Mouse (Mus musculus) c-Kit-positive CD71-positive TER-119-positive erythroid progenitor cells, embryonic 14.5 days (primary cell): Measurements from ENCODE around the gene Tspan1.

Experiments used
- DNase-seq: peaks from one replicate; pipeline ENCODE4 v3.0.0-alpha.2; 2013; ENCODE audit warnings: low spot score

The Tspan1 gene

GRCm38 (mm10) chr4:116167404-116167803, at the start of gene Tspan1:
Gene Tspan1 (minus strand): TSS chr4:116167601.
- DNase-seq: no peak

- no peak for DNase-seq
Measured at GRCm38 (mm10) chr4:116217046-116217445, 49.6 kb upstream of the Tspan1 start.

GRCm38 (mm10) chr4:116215895-116216605, 48.6 kb upstream of the Tspan1 start:
- no peak for DNase-seq

GRCm38 (mm10) chr4:116208891-116209290, 41.5 kb upstream of the Tspan1 start:
- no peak for DNase-seq

GRCm38 (mm10) chr4:116206531-116206930, 39.1 kb upstream of the Tspan1 start:
- DNase-seq: no peak

GRCm38 (mm10) chr4:116204422-116204821, 37.0 kb upstream of the Tspan1 start:
- DNase-seq: no peak

- no peak for DNase-seq
Measured at GRCm38 (mm10) chr4:116198422-116198821, 31.0 kb upstream of the Tspan1 start.

GRCm38 (mm10) chr4:116193583-116194383, 26.4 kb upstream of the Tspan1 start:
- peak; percentile 68 for DNase-seq

GRCm38 (mm10) chr4:116192286-116192835, 25.0 kb upstream of the Tspan1 start:
- DNase-seq: no peak

GRCm38 (mm10) chr4:116185083-116185482, 17.7 kb upstream of the Tspan1 start:
- no peak for DNase-seq

GRCm38 (mm10) chr4:116182745-116183144, 15.3 kb upstream of the Tspan1 start:
- no peak for DNase-seq

- no peak for DNase-seq
Measured at GRCm38 (mm10) chr4:116182079-116182478, 14.7 kb upstream of the Tspan1 start.

- DNase-seq: no peak
Measured at GRCm38 (mm10) chr4:116177140-116177539, 9.7 kb upstream of the Tspan1 start.

- no peak for DNase-seq
Measured at GRCm38 (mm10) chr4:116176543-116176988, 9.2 kb upstream of the Tspan1 start.

GRCm38 (mm10) chr4:116175711-116176542, 8.5 kb upstream of the Tspan1 start:
- DNase-seq: peak; percentile 56

GRCm38 (mm10) chr4:116175136-116175535, 7.7 kb upstream of the Tspan1 start:
- DNase-seq: no peak

- DNase-seq: no peak
Measured at GRCm38 (mm10) chr4:116174466-116175116, 7.2 kb upstream of the Tspan1 start.

- no peak for DNase-seq
Measured at GRCm38 (mm10) chr4:116173752-116174151, 6.4 kb upstream of the Tspan1 start.

- no peak for DNase-seq
Measured at GRCm38 (mm10) chr4:116173072-116173471, 5.7 kb upstream of the Tspan1 start, which contains the start of the genes 1700042G07Rik and Gm49337. Gene 1700042G07Rik (plus strand): TSS chr4:116173372. Gene Gm49337 (plus strand): TSS chr4:116173384.

- no peak for DNase-seq
Measured at GRCm38 (mm10) chr4:116169353-116169672, 1.9 kb upstream of the Tspan1 start.

GRCm38 (mm10) chr4:116168617-116169352, 1.4 kb upstream of the Tspan1 start:
- DNase-seq: peak; percentile 52
